Mouse (Mus musculus): ENCODE measurements around the gene Gas8.
"Not testable (repeated sequence)": the region's sequence is repeated elsewhere in the genome, so short reads cannot be mapped to it uniquely, and the experiment has no call there.

Gas8 gene

DNA sequence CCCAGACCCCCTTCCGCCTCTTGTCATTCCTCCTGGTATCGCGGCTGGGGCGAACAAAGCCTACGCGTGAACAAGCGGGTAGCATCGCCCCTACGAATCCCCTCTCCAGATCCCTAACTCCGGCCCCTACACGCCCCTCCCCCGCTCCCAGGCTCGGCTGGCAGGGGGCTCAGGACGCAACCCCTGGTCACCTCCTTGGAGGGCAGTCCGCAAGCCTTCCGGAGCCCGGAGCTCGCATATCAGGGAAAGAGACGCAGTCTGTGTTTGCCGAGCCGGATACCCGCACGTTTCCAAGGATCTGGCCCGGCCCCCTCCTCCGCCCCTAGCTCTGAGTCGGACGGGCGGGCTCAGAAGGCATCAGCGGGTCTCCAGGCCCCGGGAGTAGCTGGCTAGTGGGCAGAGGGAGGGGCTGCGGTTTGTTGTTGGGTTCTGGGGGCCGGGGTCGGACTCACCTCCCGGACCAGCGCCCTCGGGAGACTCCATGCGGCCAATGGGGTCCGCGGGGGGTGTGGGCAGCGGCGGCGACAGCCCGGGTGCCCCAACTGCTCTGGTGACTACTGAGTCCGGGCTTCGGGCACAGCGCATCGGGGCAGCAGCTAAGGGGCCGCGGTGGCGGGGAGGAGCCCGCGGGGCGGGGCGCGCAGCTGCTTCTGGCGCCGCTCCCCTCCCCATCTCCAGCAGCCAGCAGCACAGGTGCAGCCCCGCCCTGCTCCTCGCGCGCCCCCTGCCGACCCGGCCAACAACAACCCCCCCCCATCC lies 3.7 kb upstream of the Gas8 start, which contains the start of gene Dbndd1:
Gene Dbndd1, minus strand, starts transcription at position 683 of the 759 bp plus-strand sequence.
- peak; percentile 23 for DNase-seq (ENCODE audit: low read depth, low spot score)

DNA sequence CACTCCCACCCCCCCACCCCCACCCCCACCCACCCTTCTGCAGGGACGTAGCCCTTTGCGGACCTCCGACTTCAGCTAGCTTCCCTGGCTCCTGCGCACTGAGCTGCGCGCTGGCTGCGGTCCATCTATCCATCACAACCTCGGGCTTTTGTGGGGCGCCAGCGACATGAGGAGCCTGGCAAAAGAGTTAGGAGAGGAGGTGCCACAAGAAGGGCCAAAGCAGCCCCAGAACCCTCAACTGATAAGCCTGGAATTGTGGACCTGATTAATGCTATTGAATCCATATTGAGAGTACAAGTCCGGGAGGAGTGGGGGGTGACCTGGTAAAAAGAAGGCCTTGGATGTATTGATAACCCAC lies 3.1 kb upstream of the Gas8 start:
- DNase-seq (ENCODE audit: low read depth, low spot score), result peak; percentile 24

DNA sequence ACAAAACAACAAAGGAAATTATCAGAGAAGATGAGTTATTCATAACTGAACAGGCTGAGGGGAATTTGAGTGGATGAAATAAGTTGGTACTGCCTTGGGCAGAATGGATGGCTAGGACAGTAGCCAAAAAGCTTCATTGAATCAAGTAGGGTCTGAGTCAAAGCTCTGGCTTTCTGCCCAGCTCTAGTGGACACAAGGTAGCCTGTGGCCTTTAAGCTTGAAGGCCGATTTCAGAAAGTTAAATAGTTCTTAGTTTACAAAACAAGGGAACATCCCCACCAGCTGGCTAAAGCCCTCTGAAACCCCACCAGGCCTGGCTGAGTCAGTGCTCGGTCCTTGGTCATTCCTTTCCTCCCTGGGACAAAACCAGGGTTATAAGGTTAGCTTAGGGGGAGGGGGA lies 2.0 kb upstream of the Gas8 start:
- DNase-seq (ENCODE audit: low read depth, low spot score), result no peak

DNA sequence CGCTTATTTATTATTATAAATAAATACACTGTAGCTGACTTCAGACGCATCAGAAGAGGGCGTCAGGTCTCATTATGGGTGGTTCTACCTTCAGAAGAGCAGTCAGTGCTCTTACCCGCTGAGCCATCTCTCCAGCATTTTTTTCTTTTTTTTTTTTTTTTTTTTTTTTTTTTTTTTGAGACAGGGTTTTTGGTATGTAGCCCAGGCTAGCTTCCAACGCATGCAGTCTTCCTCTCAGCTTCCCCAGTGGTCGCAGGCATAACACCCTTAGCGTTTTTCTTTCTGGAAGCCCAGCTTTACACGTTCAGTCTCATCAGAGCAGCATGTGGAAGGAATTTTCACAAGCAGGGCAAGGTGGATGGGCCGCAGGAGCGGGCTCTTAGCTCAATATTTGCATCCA lies 462 bp upstream of the Gas8 start:
- DNase-seq (ENCODE audit: low read depth, low spot score), result no peak

DNA sequence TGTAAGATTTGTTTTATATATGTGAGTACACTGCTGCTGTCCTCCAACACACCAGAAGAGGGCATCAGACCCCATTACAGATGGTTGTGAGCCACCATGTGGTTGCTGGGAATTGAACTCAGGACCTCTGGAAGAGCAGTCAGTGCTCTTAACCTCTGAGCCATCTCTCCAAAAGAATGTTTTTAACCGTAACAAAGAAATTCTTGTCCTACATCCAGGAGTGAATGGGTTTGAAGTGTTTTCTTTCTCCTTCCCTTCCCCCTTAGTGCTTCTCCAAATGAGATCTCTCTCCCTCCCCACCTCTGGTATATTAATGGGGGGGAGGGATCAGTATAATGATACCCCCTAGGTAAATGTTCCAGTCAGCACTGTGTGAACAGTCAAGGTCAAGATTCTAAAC lies 1.4 kb downstream of the Gas8 start:
- not testable (repeated sequence) for DNase-seq (ENCODE audit: low read depth, low spot score)

DNA sequence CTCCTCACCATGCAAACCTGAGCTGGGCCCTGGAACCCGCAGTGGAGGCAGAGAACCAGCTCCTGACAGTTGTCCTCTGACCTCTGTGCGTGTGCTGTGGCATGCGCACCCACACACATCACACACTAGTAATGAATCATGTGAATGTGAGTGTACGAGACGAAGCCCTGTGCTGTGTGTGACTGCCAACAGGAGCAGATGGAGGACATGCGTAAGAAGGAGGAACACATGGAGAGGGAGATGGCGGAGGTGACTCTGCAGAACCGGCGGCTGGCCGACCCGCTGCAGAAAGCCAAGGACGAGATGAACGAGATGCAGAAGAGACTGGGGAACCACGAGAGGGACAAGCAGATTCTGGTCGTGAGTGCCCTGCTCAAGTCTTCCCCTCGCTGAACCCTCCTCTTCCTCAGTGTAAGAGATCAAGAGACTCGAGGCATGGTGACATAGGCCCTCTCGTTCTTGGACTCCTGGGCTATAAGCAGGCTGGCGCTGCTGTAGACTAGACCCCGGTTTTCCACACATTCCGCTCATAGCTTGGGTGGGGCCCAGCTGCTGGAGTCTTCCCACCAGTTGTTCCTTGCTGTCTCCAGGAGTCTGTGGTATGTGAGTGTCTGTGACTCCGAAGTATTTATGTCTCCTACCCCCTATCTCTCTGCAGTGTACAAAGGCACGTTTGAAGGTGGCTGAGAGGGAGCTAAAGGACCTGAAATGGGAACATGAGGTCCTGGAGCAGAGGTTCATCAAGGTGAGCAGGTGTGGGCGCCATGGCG lies 9.3 kb downstream of the Gas8 start:
- DNase-seq (ENCODE audit: low read depth, low spot score), result no peak

DNA sequence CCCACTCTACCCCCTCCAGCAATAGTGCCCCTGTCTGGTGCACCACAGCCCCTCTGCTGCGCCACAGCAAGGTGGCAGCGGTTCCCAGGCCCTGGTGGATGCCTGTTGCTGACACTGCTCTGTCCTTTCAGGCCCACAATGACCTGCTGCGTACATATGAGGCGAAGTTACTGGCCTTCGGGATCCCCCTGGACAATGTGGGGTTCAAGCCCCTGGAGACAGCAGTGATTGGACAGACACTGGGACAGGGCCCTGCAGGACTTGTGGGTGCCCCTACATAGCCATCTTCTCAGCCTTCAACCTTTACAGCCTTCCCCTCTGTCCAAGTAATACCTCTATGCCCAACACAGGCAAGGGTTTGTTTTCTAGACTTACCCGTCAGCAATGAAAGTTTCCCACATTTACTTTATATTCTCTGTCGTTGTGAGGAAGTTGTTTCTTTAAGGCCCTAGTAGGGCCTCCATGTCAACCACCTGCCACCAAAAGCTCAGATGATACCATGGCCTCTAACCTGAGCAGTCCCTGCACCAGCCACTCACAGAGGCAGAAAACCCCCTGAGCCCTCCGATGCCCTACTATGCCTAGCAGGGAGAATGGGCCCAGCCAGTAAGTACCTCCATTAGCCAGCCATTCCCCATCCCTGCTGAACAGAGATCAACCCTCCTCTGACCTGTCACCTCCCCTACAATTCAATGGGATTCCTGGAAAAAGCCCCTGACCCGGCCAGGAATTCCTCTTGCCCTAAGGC lies 17.8 kb downstream of the Gas8 start:
- no peak for DNase-seq (ENCODE audit: low read depth, low spot score)

DNA sequence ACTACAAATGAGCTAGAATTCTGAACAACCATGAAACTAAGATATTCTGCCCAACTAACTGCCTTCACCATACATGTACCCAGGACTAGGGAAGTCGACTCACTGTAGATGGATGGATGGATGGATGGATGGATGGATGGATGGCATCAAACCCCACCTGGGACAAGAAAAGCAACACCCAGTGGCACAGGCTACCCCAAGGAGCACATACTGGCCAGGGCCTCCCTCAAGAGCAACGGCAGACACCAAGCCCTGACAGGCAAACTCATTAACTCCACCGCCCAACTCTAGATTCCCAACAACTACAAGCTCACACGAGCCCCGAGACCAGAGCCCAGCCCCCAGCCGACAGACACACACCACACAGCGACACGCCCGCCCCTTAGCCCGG lies 18.4 kb downstream of the Gas8 start:
- DNase-seq (ENCODE audit: low read depth, low spot score), result no peak

DNA sequence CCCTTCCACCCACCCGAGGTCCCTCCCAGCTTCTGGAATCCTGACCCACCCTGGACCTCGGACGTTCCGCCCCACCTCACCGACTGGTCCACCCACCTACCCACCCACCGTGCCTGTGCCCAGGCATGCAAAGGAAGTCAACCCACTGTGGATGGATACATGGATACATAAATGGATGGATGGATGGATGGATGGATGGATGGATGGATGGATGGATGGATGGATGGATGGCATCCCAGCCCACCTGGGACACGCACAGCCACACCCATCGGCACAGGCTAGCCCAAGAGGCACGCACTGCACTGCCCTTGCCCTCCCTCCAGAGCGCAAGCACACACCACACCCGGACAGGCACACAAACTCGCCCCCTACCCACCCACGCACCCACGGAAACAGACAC lies 19.0 kb downstream of the Gas8 start:
- not testable (repeated sequence) for DNase-seq (ENCODE audit: low read depth, low spot score)

DNA sequence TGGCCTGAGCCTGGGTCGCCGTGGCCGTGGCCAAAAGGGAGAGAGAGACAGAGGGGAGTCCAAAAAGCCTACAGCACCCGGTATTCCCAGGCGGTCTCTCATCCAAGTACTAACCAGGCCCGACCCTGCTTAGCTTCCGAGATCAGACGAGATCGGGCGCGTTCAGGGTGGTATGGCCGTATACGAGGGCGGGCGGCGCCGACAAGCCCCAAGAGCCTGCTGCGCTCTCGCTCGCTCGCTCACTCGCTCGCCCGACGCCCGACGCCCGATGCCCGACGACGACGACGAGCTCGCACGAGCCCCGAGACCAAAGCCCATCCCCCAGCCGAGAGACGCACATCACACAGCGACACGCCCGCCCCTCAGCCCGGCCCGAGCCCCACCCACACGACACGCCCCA lies 45.6 kb downstream of the Gas8 start:
- not testable (repeated sequence) for DNase-seq (ENCODE audit: low read depth, low spot score)

DNA sequence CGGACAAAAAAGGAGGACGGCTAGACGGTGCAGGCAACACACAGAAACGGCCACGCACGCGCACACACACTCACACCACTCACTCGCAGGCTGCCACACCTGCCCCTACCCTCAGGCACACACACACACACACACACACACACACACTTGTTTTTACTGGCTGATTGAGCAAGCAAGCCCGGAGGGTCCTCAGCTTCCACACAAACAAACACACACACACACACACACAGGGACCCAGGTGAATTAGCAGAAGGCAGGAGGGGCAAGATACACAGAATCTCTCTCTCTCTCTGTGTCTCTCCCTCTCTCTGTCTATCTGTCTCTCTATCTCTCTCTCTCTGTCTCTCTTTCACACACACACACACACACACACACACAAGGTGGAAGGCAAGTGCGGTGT lies 56.8 kb downstream of the Gas8 start:
- not testable (repeated sequence) for DNase-seq (ENCODE audit: low read depth, low spot score)

All from retina, postnatal 7 days (tissue).